Mouse (Mus musculus): ENCODE results near the gene Man1c1. TPM values are rescaled to one million over a fixed set of nuclear protein-coding genes. Genes with fewer than 3 reads are reported as not detected.

The Man1c1 gene
- polyA plus RNA-seq, 1 experiment from 2014 or later, result 4.8 TPM

DNA sequence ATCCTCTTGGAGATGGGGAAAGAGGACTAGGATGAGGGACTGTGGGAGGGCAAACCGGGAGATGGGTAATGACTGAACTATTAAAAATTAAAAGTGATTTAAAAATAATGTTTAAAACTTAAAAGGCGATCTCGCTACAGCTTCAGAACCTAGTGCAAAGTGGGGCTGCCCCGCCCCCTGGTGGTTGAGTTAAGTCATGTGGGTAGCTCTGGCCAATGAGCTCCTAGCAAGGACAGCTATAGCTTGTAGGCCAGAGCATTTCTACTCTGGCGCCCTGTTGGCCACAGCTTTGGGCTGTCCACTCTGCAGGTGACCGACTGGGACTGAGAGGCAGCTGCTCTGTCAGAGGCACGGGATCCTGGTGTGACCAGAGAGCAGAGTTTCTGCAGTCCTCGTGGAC, 9.8 kb upstream of the Man1c1 start:
- Histone ChIP-seq H3K9ac (ENCODE audit: low read length) (no peak overlapping the region; the same call in 1 of the 2 replicates), H3K9me3 (ENCODE audit: control insufficient read depth, low read length) (no peaks in the 10 kb centered on the region), H3K4me1 (ENCODE audit: control insufficient read depth, insufficient read depth, low read length) (peaks cover 3% of the 10 kb centered on the region; the same call in 1 of the 2 replicates), H3K27me3 (ENCODE audit: control insufficient read depth, insufficient read depth, low read length) (no peaks in the 10 kb centered on the region), H3K4me2 (ENCODE audit: low read depth) (no peak overlapping the region), H3K27ac (ENCODE audit: low read depth, low read length) (no peak overlapping the region), H3K4me3 (ENCODE audit: low read depth, low read length) (no peak overlapping the region), H3K36me3 (ENCODE audit: control insufficient read depth, insufficient read depth, low read length) (no peaks in the 10 kb centered on the region)
- DNase-seq (ENCODE audit: low spot score) (peak; percentile 84), ATAC-seq (ENCODE audit: insufficient read depth, low FRiP score, low TSS enrichment) (no peak)
- 5% methylated on average over 8 of the region's 8 CpGs for WGBS

DNA sequence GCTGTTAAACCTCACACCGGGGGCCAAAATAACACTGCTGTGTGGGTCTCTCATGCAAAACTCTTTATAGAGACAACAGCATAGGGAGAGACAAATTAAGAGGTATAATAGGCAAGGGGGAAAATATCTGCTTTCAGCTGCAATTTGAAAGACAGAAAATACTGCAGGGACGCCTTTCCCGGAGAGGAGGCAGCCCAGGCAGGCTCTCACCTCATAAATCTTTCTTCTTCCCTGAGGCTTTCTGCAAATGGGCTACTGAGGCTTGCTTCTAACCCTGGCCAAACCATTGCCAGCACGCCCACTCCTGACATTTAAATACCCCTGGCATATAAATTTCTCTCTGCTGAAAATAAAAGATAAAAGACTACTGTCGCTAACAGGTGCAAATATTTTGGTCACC, 1.2 kb upstream of the Man1c1 start:
- peak overlapping the region; percentile 26 for H3K9ac ChIP-seq (ENCODE audit: low read length)
- WGBS, result 35% methylated on average over 5 of the region's 5 CpGs
- no peak for DNase-seq (ENCODE audit: low spot score)
- peak overlapping the region; percentile 67; the same call in 1 of the 2 replicates for H3K27ac ChIP-seq (ENCODE audit: low read depth, low read length)
- H3K4me2 ChIP-seq (ENCODE audit: low read depth), result peak overlapping the region; percentile 83
- no peak for ATAC-seq (ENCODE audit: insufficient read depth, low FRiP score, low TSS enrichment)
- H3K27me3 ChIP-seq (ENCODE audit: control insufficient read depth, insufficient read depth, low read length), result peaks cover 15% of the 10 kb centered on the region
- H3K36me3 ChIP-seq (ENCODE audit: control insufficient read depth, insufficient read depth, low read length), result no peaks in the 10 kb centered on the region
- H3K4me3 ChIP-seq (ENCODE audit: low read depth, low read length), result no peak overlapping the region; the same call in 1 of the 2 replicates
- peaks cover 15% of the 10 kb centered on the region for H3K4me1 ChIP-seq (ENCODE audit: control insufficient read depth, insufficient read depth, low read length)
- H3K9me3 ChIP-seq (ENCODE audit: control insufficient read depth, low read length), result no peaks in the 10 kb centered on the region

DNA sequence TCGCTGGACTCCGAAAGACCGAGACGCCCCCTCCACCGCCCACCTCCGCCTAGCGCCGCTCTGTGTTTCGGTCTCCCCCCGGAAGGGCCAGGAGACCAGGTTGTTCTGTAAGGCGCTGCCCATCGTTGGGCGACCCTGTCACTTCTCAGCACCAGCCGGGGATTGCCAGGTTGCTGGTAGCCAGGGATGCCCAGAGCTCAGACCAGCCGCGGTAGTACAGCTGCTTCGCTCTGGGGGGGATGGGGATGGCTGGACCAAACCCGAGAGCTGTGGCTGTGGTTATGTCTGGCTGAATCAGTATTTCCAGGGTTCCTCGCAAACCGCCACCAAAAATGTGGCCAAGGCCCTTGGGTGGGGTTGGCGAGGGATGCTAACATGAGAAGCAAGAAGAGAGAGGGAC, 500 bp upstream of the Man1c1 start:
- peak; percentile 57 for ATAC-seq (ENCODE audit: insufficient read depth, low FRiP score, low TSS enrichment)
- DNase-seq (ENCODE audit: low spot score), result no peak
- no peaks in the 10 kb centered on the region for H3K9me3 ChIP-seq (ENCODE audit: control insufficient read depth, low read length)
- no peaks in the 10 kb centered on the region for H3K36me3 ChIP-seq (ENCODE audit: control insufficient read depth, insufficient read depth, low read length)
- peak overlapping the region; percentile 58 for H3K4me3 ChIP-seq (ENCODE audit: low read depth, low read length)
- H3K9ac ChIP-seq (ENCODE audit: low read length), result peak overlapping the region; percentile 56
- WGBS, result under 1% methylated on average over 21 of the region's 21 CpGs
- peaks cover 15% of the 10 kb centered on the region for H3K27me3 ChIP-seq (ENCODE audit: control insufficient read depth, insufficient read depth, low read length)
- peak overlapping the region; percentile 67 for H3K27ac ChIP-seq (ENCODE audit: low read depth, low read length)
- peak overlapping the region; percentile 83 for H3K4me2 ChIP-seq (ENCODE audit: low read depth)
- peaks cover 15% of the 10 kb centered on the region for H3K4me1 ChIP-seq (ENCODE audit: control insufficient read depth, insufficient read depth, low read length)

DNA sequence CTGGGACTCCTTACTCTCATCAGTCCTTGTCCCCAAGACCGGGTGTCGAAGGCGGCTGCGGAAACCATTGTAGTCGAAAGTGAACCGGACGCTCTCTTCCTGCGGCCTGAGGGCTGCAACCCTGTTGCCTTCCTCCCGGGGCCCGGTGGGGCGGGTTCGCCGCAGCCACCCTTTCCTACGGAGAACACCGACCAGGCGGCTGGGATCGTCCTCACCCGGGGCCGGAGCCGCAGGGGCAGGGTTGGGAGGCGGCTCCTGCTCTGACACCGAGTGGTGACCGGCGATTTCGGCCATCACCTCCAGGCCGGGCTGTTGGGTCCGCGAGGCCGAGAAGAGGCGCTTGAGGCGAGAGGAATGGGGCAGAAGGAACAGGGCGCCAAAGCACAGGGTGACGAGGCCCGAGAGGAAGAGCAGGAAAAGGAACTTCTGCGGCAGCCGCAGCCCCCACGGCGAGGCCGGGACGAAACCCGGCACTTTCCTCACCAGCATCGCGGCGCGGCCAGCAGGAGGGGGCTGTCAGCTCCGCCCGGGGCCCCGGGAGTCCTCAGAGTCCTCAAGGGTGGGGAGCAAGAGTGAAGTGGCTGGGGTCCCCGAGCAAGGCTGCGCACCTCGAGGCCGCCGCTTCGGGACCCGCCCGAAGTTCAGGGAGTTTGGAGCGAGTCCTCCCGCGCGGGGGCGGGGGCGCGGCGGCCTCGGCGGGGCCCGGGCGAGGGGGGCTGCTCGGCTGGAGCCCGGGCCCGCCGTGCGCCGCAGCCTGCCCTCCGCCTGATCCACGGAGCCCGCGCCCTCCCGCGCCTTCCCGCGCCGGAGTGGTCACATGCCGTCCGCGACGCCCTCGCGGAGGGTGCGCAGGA, 882 bp downstream of the Man1c1 start:
- Histone ChIP-seq H3K27me3 (ENCODE audit: control insufficient read depth, insufficient read depth, low read length) (peaks cover 15% of the 10 kb centered on the region), H3K9me3 (ENCODE audit: control insufficient read depth, low read length) (no peaks in the 10 kb centered on the region), H3K9ac (ENCODE audit: low read length) (peak overlapping the region; percentile 60), H3K27ac (ENCODE audit: low read depth, low read length) (no peak overlapping the region), H3K4me2 (ENCODE audit: low read depth) (peak overlapping the region; percentile 99), H3K36me3 (ENCODE audit: control insufficient read depth, insufficient read depth, low read length) (no peaks in the 10 kb centered on the region), H3K4me1 (ENCODE audit: control insufficient read depth, insufficient read depth, low read length) (peaks cover 15% of the 10 kb centered on the region), H3K4me3 (ENCODE audit: low read depth, low read length) (peak overlapping the region; percentile 58)
- ATAC-seq (ENCODE audit: insufficient read depth, low FRiP score, low TSS enrichment), result no peak
- under 1% methylated on average over 62 of the region's 90 CpGs for WGBS
- peak; percentile 39 for DNase-seq (ENCODE audit: low spot score)

DNA sequence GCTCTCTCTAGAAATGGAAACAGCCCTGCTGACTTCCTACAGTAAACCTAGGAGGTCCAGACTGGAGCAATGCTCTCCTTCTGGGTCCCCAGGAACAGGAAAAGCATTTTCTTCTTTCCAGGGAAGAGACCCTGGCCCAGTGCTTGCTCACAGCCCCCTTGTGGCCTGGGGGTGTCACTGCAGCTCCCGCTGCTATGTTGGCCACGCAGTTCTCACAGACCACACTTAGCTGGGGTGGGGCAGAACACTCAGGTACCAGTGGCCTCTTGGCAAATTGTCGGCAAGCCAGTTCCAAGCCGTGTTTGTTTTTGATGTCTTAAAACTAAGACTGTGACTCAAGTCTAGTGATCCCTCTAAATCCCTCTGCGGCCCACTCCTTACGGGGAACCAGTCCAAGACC, 2.2 kb downstream of the Man1c1 start:
- peak; percentile 76 for DNase-seq (ENCODE audit: low spot score)
- H3K27me3 ChIP-seq (ENCODE audit: control insufficient read depth, insufficient read depth, low read length), result peaks cover 15% of the 10 kb centered on the region
- H3K9ac ChIP-seq (ENCODE audit: low read length), result no peak overlapping the region
- peak overlapping the region; percentile 58 for H3K4me3 ChIP-seq (ENCODE audit: low read depth, low read length)
- no peak for ATAC-seq (ENCODE audit: insufficient read depth, low FRiP score, low TSS enrichment)
- H3K4me2 ChIP-seq (ENCODE audit: low read depth), result peak overlapping the region; percentile 99
- H3K4me1 ChIP-seq (ENCODE audit: control insufficient read depth, insufficient read depth, low read length), result peaks cover 15% of the 10 kb centered on the region
- no peak overlapping the region for H3K27ac ChIP-seq (ENCODE audit: low read depth, low read length)
- H3K36me3 ChIP-seq (ENCODE audit: control insufficient read depth, insufficient read depth, low read length), result no peaks in the 10 kb centered on the region
- H3K9me3 ChIP-seq (ENCODE audit: control insufficient read depth, low read length), result no peaks in the 10 kb centered on the region
- 36% methylated on average over 6 of the region's 6 CpGs for WGBS

DNA sequence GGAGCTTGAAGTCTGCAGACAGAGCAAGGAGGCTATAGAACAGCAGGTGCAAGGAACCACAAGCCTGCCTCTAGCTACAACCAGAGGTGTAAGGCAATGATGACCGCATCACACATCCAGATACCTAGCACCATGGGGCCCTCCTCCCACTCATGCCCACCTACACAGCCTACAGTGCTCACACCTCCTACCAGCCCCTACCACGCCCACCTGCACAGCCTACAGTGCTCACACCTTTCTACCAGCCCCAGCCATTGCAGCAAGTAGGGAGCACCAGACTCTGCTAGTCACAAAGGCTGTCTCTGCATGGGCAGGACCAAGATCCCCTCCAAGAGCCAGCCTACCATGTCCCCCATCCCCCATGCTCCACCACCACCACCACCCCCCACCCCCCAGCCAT, 3.2 kb downstream of the Man1c1 start:
- ATAC-seq (ENCODE audit: insufficient read depth, low FRiP score, low TSS enrichment), result no peak
- H3K27me3 ChIP-seq (ENCODE audit: control insufficient read depth, insufficient read depth, low read length), result peaks cover 15% of the 10 kb centered on the region
- no peaks in the 10 kb centered on the region for H3K36me3 ChIP-seq (ENCODE audit: control insufficient read depth, insufficient read depth, low read length)
- H3K27ac ChIP-seq (ENCODE audit: low read depth, low read length), result no peak overlapping the region
- H3K9ac ChIP-seq (ENCODE audit: low read length), result no peak overlapping the region
- H3K9me3 ChIP-seq (ENCODE audit: control insufficient read depth, low read length), result no peaks in the 10 kb centered on the region
- no peak overlapping the region for H3K4me2 ChIP-seq (ENCODE audit: low read depth)
- H3K4me1 ChIP-seq (ENCODE audit: control insufficient read depth, insufficient read depth, low read length), result peaks cover 15% of the 10 kb centered on the region
- no peak overlapping the region for H3K4me3 ChIP-seq (ENCODE audit: low read depth, low read length)
- no peak for DNase-seq (ENCODE audit: low spot score)
- 100% methylated on average over 2 of the region's 2 CpGs for WGBS

DNA sequence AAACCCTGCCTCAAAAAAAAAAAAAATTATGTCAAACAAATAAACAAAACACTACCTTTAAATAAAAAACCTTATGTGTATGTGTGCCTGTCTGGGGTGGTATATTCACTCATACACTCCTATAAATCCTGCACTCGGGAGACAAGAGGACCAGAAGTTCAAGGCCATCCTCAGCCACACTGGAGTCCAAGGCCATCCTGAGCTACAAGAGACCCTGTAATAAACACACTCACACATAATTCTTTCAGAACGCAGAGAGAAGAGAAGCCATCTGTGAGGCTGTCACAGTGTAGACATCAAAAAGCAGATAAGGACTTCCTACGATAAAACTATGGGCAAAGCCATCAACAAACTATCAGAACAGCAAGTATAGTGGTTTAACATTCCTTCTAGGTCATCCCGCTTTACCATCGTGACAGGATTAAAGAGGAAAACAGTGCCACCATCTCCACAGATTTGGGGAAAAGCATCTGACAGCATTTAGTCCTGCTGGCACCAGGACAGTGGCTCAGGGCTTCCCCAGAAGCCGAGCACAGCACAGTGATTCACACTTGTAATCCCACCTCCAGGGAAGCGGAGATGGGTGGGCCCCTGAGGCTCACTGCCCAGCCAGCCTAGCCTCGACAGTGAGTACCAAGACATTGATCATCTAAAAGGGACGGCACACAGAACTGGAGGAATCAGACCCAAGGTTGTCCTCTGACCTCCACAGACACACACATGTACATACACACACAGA, 10.7 kb downstream of the Man1c1 start:
- ATAC-seq (ENCODE audit: insufficient read depth, low FRiP score, low TSS enrichment) (no peak), DNase-seq (ENCODE audit: low spot score) (no peak)
- H3K4me1 ChIP-seq (ENCODE audit: control insufficient read depth, insufficient read depth, low read length), result no peaks in the 10 kb centered on the region
- no peak overlapping the region for H3K27ac ChIP-seq (ENCODE audit: low read depth, low read length)
- H3K27me3 ChIP-seq (ENCODE audit: control insufficient read depth, insufficient read depth, low read length), result no peaks in the 10 kb centered on the region
- WGBS, result 80% methylated on average over 9 of the region's 9 CpGs
- no peak overlapping the region for H3K4me2 ChIP-seq (ENCODE audit: low read depth)
- no peak overlapping the region for H3K4me3 ChIP-seq (ENCODE audit: low read depth, low read length)
- H3K9ac ChIP-seq (ENCODE audit: low read length), result no peak overlapping the region
- H3K36me3 ChIP-seq (ENCODE audit: control insufficient read depth, insufficient read depth, low read length), result no peaks in the 10 kb centered on the region
- H3K9me3 ChIP-seq (ENCODE audit: control insufficient read depth, low read length), result no peaks in the 10 kb centered on the region

DNA sequence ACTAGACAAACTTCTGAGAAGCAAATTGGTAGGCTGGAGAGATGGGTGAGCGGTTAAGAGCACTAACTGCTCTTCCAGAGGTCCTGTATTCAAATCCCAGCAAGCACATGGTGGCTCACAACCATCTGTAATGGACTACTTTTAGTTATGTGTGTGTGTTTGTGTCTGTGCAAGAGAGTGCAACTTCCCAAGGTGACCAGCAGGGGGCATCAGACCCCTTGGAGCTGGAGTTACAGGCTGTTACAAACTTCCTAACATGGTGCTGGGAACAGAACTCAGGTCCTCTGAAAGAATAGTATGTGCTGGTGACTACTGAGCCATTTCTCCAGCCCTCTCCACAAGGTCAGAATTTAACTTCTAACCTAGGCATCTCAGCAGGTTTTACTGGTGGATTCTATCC, 11.7 kb downstream of the Man1c1 start:
- H3K9me3 ChIP-seq (ENCODE audit: control insufficient read depth, low read length), result no peaks in the 10 kb centered on the region
- H3K9ac ChIP-seq (ENCODE audit: low read length), result no peak overlapping the region
- H3K4me1 ChIP-seq (ENCODE audit: control insufficient read depth, insufficient read depth, low read length), result no peaks in the 10 kb centered on the region
- no peak for ATAC-seq (ENCODE audit: insufficient read depth, low FRiP score, low TSS enrichment)
- H3K27ac ChIP-seq (ENCODE audit: low read depth, low read length), result no peak overlapping the region
- H3K27me3 ChIP-seq (ENCODE audit: control insufficient read depth, insufficient read depth, low read length), result no peaks in the 10 kb centered on the region
- H3K4me3 ChIP-seq (ENCODE audit: low read depth, low read length), result no peak overlapping the region
- no peak overlapping the region for H3K4me2 ChIP-seq (ENCODE audit: low read depth)
- H3K36me3 ChIP-seq (ENCODE audit: control insufficient read depth, insufficient read depth, low read length), result no peaks in the 10 kb centered on the region
- WGBS, result 97% methylated on average over 1 of the region's 1 CpGs
- no peak for DNase-seq (ENCODE audit: low spot score)
